8 mouse cellular contexts compared by ENCODE assay signal in genomic region chr1:13426328-13427067, GRCm38 (mm10).
DNase-seq lines count a peak whose midpoint lies in the region; ATAC-seq and TF ChIP-seq lines count a peak whose summit lies in the region.

No protein-coding gene starts in this region.

- peak overlapping the region; percentile 60 for H3K4me2 ChIP-seq in hindbrain, postnatal 0 days (ENCODE audit: low read depth, low read length)

- H3K27ac ChIP-seq in hindbrain, postnatal 0 days: 0 out of 2 replicates have a peak overlapping the region, but pooled peaks have one; percentile 26

- no peaks in the 10 kb centered on the region for H3K9me3 ChIP-seq in hindbrain, postnatal 0 days (ENCODE audit: low read length)
- H3K9me3 ChIP-seq in megakaryocyte, embryonic 14.5 days: no peaks in the 10 kb centered on the region

- H3K9ac ChIP-seq in hindbrain, postnatal 0 days (replicated peaks; ENCODE audit: low read length): peak overlapping the region; percentile 41

- DNase-seq in cerebellum, postnatal 36 days: peak; percentile 28 to 35
- peak; percentile 26 to 38 for DNase-seq in gastrocnemius, adult 8-10 months (ENCODE audit: low spot score in 2 of 2)
- DNase-seq in hindbrain, postnatal 0 days (ENCODE audit: low spot score): peak; percentile 88
- DNase-seq in left cerebral cortex, postnatal 10 days (ENCODE audit: extremely low spot score in 1 of 2, low spot score in 2 of 2): peak; percentile 23 to 72
- DNase-seq in right cerebral cortex, postnatal 10 days (ENCODE audit: low spot score in 2 of 2): peak; percentile 64 to 65
- DNase-seq in urinary bladder, postnatal 4 days (ENCODE audit: low spot score in 2 of 2): peak; percentile 65 to 71

- ATAC-seq in activated CD4-positive, CD25-positive, alpha-beta regulatory T cell, adult 4 months: peak; percentile 81
- ATAC-seq in hindbrain, postnatal 0 days: peak; percentile 87

- intact Hi-C loops in left cerebral cortex, postnatal 10 days (cut with DNase I): no loop called here

- no peaks in the 10 kb centered on the region for H3K4me1 ChIP-seq in hindbrain, postnatal 0 days (ENCODE audit: insufficient read depth, low read length)
- peaks cover 26% of the 10 kb centered on the region for H3K4me1 ChIP-seq in megakaryocyte, embryonic 14.5 days

- peak overlapping the region; percentile 37 for H3K4me3 ChIP-seq in hindbrain, postnatal 0 days (ENCODE audit: low read length)
- peak overlapping the region; percentile 90 for H3K4me3 ChIP-seq in megakaryocyte, embryonic 14.5 days (replicated peaks)

- no peak for TF ChIP-seq CTCF in hindbrain, postnatal 0 days (IDR thresholded peaks at IDR 0.05; ENCODE audit: low read depth)

- WGBS in hindbrain, postnatal 0 days: 4% methylated on average over 30 of the region's 30 CpGs

- H3K36me3 ChIP-seq in hindbrain, postnatal 0 days (ENCODE audit: insufficient read depth, low read length): no peaks in the 10 kb centered on the region
- no peaks in the 10 kb centered on the region for H3K36me3 ChIP-seq in megakaryocyte, embryonic 14.5 days (replicated peaks; ENCODE audit: low read length)

- no peaks in the 10 kb centered on the region for H3K27me3 ChIP-seq in hindbrain, postnatal 0 days (ENCODE audit: insufficient read depth, low read length)
- H3K27me3 ChIP-seq in megakaryocyte, embryonic 14.5 days (replicated peaks): no peaks in the 10 kb centered on the region

Comparison
In these comparisons a context has a peak if more than half of its experiments do, and no peak if none do; other contexts are left out.
1. Peak in every context shown above with its lines: DNase-seq, ATAC-seq, H3K4me3 ChIP-seq and H3K27ac ChIP-seq.
2. DNase-seq: peak in every context shown above with its lines; median percentile 88 in hindbrain, postnatal 0 days; 68 in urinary bladder, postnatal 4 days; 64 in right cerebral cortex, postnatal 10 days; 48 in left cerebral cortex, postnatal 10 days; 32 in gastrocnemius, adult 8-10 months; 32 in cerebellum, postnatal 36 days.